Mouse (Mus musculus) ES-Bruce4 (cell line): ENCODE results near the gene Itih2. TPM values are rescaled to one million over a fixed set of nuclear protein-coding genes. Genes with fewer than 3 reads are reported as not detected.

Experiments used
- H3K27ac ChIP-seq: 2 replicates; pipeline ENCODE4 v1.5.1; 2012; ENCODE audit warnings: low read length, inconsistent platforms; ENCODE audit not compliant: insufficient read depth
- H3K27me3 ChIP-seq: 2 replicates; pipeline ENCODE4 v1.6.1; 2012; ENCODE audit warnings: mild to moderate bottlenecking, low read length, inconsistent platforms; ENCODE audit not compliant: control insufficient read depth, poor library complexity, insufficient read depth, severe bottlenecking
- H3K36me3 ChIP-seq: 2 replicates; pipeline ENCODE4 v1.6.1; 2012; ENCODE audit warnings: inconsistent platforms, mild to moderate bottlenecking, low read length, moderate library complexity; ENCODE audit not compliant: control insufficient read depth, poor library complexity, insufficient read depth, severe bottlenecking
- H3K4me1 ChIP-seq: one replicate; pipeline ENCODE4 v1.8.1; 2011; ENCODE audit warnings: low read length; ENCODE audit not compliant: control insufficient read depth, insufficient read depth
- H3K4me3 ChIP-seq: 2 replicates; pipeline ENCODE4 v1.5.1; 2011; ENCODE audit warnings: low read depth, mild to moderate bottlenecking, low read length
- H3K9ac ChIP-seq: 2 replicates; pipeline ENCODE4 v1.6.1; 2012; ENCODE audit warnings: low read depth, mild to moderate bottlenecking, inconsistent platforms; ENCODE audit not compliant: poor library complexity, severe bottlenecking
- H3K9me3 ChIP-seq: replicated peaks from 2 replicates; pipeline ENCODE4 v1.6.1; 2012; ENCODE audit warnings: mild to moderate bottlenecking, low read length, inconsistent platforms; ENCODE audit not compliant: control insufficient read depth, poor library complexity, insufficient read depth, severe bottlenecking
- CTCF ChIP-seq: IDR thresholded peaks from one replicate; pipeline ENCODE4 v1.8.1; 2011; ENCODE audit warnings: low read depth, low read length
- EP300 ChIP-seq: IDR thresholded peaks from 2 replicates; pipeline ENCODE4 v1.6.1; 2011; ENCODE audit warnings: low read depth, low read length; ENCODE audit not compliant: insufficient read depth
- POLR2A ChIP-seq: IDR thresholded peaks from one replicate; pipeline ENCODE4 v1.8.1; 2011; ENCODE audit warnings: low read length; ENCODE audit not compliant: insufficient read depth
- polyA plus RNA-seq: library from polyadenylated mRNA; stranded (reverse); fragments of >200 nt; gene quantifications from 2 replicates; pipeline ENCODE4 v1.2.4, GENCODE M21; 2011; ENCODE audit warnings: low read depth; ENCODE audit not compliant: missing spikeins, insufficient read depth, insufficient read length

The Itih2 gene
- polyA plus RNA-seq, 1 experiment = not detected

- TF ChIP-seq EP300 (0 out of 2 replicates have a peak, but pooled peaks have one; percentile 23), CTCF (peak; percentile 47), POLR2A (no peak)
- Histone ChIP-seq H3K4me1 (no peaks in the 10 kb centered on the region), H3K36me3 (no peaks in the 10 kb centered on the region), H3K9me3 (no peaks in the 10 kb centered on the region), H3K9ac (no peak overlapping the region), H3K27me3 (no peaks in the 10 kb centered on the region), H3K4me3 (no peak overlapping the region), H3K27ac (no peak overlapping the region)
Observed at GRCm38 (mm10) chr2:10142472-10143454, 11.6 kb upstream of the Itih2 start.

GRCm38 (mm10) chr2:10140456-10140855, 9.3 kb upstream of the Itih2 start:
- H3K9ac ChIP-seq = no peak overlapping the region
- H3K4me1 ChIP-seq = no peaks in the 10 kb centered on the region
- no peak overlapping the region for H3K4me3 ChIP-seq
- no peak overlapping the region for H3K27ac ChIP-seq
- no peaks in the 10 kb centered on the region for H3K27me3 ChIP-seq
- TF ChIP-seq EP300 (no peak), CTCF (no peak), POLR2A (no peak)
- H3K36me3 ChIP-seq = no peaks in the 10 kb centered on the region
- H3K9me3 ChIP-seq = no peaks in the 10 kb centered on the region

- no peaks in the 10 kb centered on the region for H3K27me3 ChIP-seq
- H3K9ac ChIP-seq = no peak overlapping the region
- no peaks in the 10 kb centered on the region for H3K36me3 ChIP-seq
- no peak overlapping the region for H3K4me3 ChIP-seq
- no peak overlapping the region for H3K27ac ChIP-seq
- no peaks in the 10 kb centered on the region for H3K9me3 ChIP-seq
- no peaks in the 10 kb centered on the region for H3K4me1 ChIP-seq
- no peak for TF ChIP-seq CTCF
- no peak for TF ChIP-seq POLR2A
- TF ChIP-seq EP300 = no peak
Observed at GRCm38 (mm10) chr2:10137320-10137719, 6.1 kb upstream of the Itih2 start.

GRCm38 (mm10) chr2:10133941-10134340, 2.7 kb upstream of the Itih2 start:
- Histone ChIP-seq H3K36me3 (no peaks in the 10 kb centered on the region), H3K27ac (no peak overlapping the region), H3K4me3 (no peak overlapping the region), H3K9ac (no peak overlapping the region), H3K4me1 (no peaks in the 10 kb centered on the region), H3K9me3 (no peaks in the 10 kb centered on the region), H3K27me3 (no peaks in the 10 kb centered on the region)
- TF ChIP-seq POLR2A (no peak), EP300 (no peak), CTCF (no peak)

GRCm38 (mm10) chr2:10132128-10132527, 932 bp upstream of the Itih2 start:
- H3K4me3 ChIP-seq = no peak overlapping the region
- no peak overlapping the region for H3K27ac ChIP-seq
- no peaks in the 10 kb centered on the region for H3K27me3 ChIP-seq
- H3K9me3 ChIP-seq = no peaks in the 10 kb centered on the region
- H3K4me1 ChIP-seq = no peaks in the 10 kb centered on the region
- H3K36me3 ChIP-seq = no peaks in the 10 kb centered on the region
- TF ChIP-seq EP300 = no peak
- no peak overlapping the region for H3K9ac ChIP-seq

- H3K36me3 ChIP-seq = no peaks in the 10 kb centered on the region
- no peaks in the 10 kb centered on the region for H3K4me1 ChIP-seq
- no peak overlapping the region for H3K4me3 ChIP-seq
- H3K27ac ChIP-seq = no peak overlapping the region
- no peaks in the 10 kb centered on the region for H3K27me3 ChIP-seq
- no peak overlapping the region for H3K9ac ChIP-seq
- no peak for TF ChIP-seq CTCF
- no peak for TF ChIP-seq POLR2A
- TF ChIP-seq EP300 = no peak
- no peaks in the 10 kb centered on the region for H3K9me3 ChIP-seq
Observed at GRCm38 (mm10) chr2:10130341-10130990, 730 bp downstream of the Itih2 start.
